In genomic region chr2:6403991-6404390, GRCm38 (mm10) we compare ENCODE assay signal across 15 mouse cellular contexts.
DNase-seq lines count a peak whose midpoint lies in the region; ATAC-seq and TF ChIP-seq lines count a peak whose summit lies in the region.
"Had no signal": no experiment of that assay in that cellular context is flagged by ENCODE, and none has a peak within 500 bp of the region (broad histone marks: within the 10 kb centered on the region; RNA-seq: fewer than 3 reads in every experiment).

No protein-coding gene starts in this region.

- WGBS in hindbrain, embryonic 10.5 days: 59% methylated on average over 3 of the region's 3 CpGs
- WGBS in hindbrain, embryonic 14.5 days: 38% methylated on average over 3 of the region's 3 CpGs
- 65% methylated on average over 3 of the region's 3 CpGs for WGBS in midbrain, embryonic 11.5 days
- WGBS in midbrain, postnatal 0 days: 37% methylated on average over 3 of the region's 3 CpGs
- WGBS in limb, embryonic 12.5 days: 61% methylated on average over 3 of the region's 3 CpGs
- WGBS in neural tube, embryonic 15.5 days: 44% methylated on average over 3 of the region's 3 CpGs

- DNase-seq in hindbrain, embryonic 10.5 days (ENCODE audit: low spot score): no peak
- no peak for DNase-seq in hindbrain, embryonic 14.5 days (ENCODE audit: low spot score)
- no peak for DNase-seq in midbrain, embryonic 11.5 days (ENCODE audit: low spot score, missing footprints)
- no peak for DNase-seq in midbrain, postnatal 0 days (ENCODE audit: low spot score)
- no peak for DNase-seq in left cerebral cortex, postnatal 14 days (ENCODE audit: low spot score in 2 of 2)
- DNase-seq: adrenal gland, postnatal 36 days; cerebellum, adult 9-11 months; gastrocnemius, postnatal 14 days; thymus, postnatal 36 days had no signal

- no peak overlapping the region for H3K4me3 ChIP-seq in hindbrain, embryonic 10.5 days
- H3K4me3 ChIP-seq in hindbrain, embryonic 14.5 days (replicated peaks; ENCODE audit: low read length): no peak overlapping the region
- no peak overlapping the region for H3K4me3 ChIP-seq in midbrain, embryonic 11.5 days (ENCODE audit: low read depth, low read length)
- no peak overlapping the region for H3K4me3 ChIP-seq in midbrain, postnatal 0 days (ENCODE audit: low read depth, low read length)
- H3K4me3 ChIP-seq in limb, embryonic 12.5 days (replicated peaks): no peak overlapping the region
- H3K4me3 ChIP-seq in neural tube, embryonic 15.5 days (replicated peaks): no peak overlapping the region
- H3K4me3 ChIP-seq: heart, embryonic 15.5 days; kidney, embryonic 15.5 days; lung, embryonic 15.5 days had no signal

- H3K9ac ChIP-seq in hindbrain, embryonic 14.5 days: no peak overlapping the region
- H3K9ac ChIP-seq in midbrain, embryonic 11.5 days (ENCODE audit: low read length): no peak overlapping the region
- H3K9ac ChIP-seq in midbrain, postnatal 0 days (replicated peaks; ENCODE audit: low read length, poor library complexity, severe bottlenecking): no peak overlapping the region
- H3K9ac ChIP-seq in limb, embryonic 12.5 days (replicated peaks): no peak overlapping the region
- no peak overlapping the region for H3K9ac ChIP-seq in neural tube, embryonic 15.5 days (replicated peaks)
- H3K9ac ChIP-seq: heart, embryonic 15.5 days; kidney, embryonic 15.5 days; lung, embryonic 15.5 days had no signal

- peaks cover 8% of the 10 kb centered on the region for H3K36me3 ChIP-seq in hindbrain, embryonic 10.5 days
- no peaks in the 10 kb centered on the region; the same call in 1 of the 2 replicates for H3K36me3 ChIP-seq in hindbrain, embryonic 14.5 days (replicated peaks; ENCODE audit: control insufficient read depth, insufficient read depth)
- H3K36me3 ChIP-seq in midbrain, embryonic 11.5 days (ENCODE audit: control insufficient read depth, insufficient read depth, low read length): no peaks in the 10 kb centered on the region
- no peaks in the 10 kb centered on the region for H3K36me3 ChIP-seq in midbrain, postnatal 0 days (ENCODE audit: insufficient read depth, low read length)
- H3K36me3 ChIP-seq in limb, embryonic 12.5 days: peaks cover 7% of the 10 kb centered on the region; the same call in 1 of the 2 replicates
- H3K36me3 ChIP-seq in neural tube, embryonic 15.5 days: no peaks in the 10 kb centered on the region
- H3K36me3 ChIP-seq: heart, embryonic 15.5 days; lung, embryonic 15.5 days had no signal

- H3K4me2 ChIP-seq in hindbrain, embryonic 14.5 days (replicated peaks): no peak overlapping the region
- H3K4me2 ChIP-seq in midbrain, embryonic 11.5 days: no peak overlapping the region
- no peak overlapping the region for H3K4me2 ChIP-seq in midbrain, postnatal 0 days (ENCODE audit: low read depth, low read length, poor library complexity, severe bottlenecking)
- H3K4me2 ChIP-seq in limb, embryonic 12.5 days: no peak overlapping the region
- no peak overlapping the region for H3K4me2 ChIP-seq in neural tube, embryonic 15.5 days
- H3K4me2 ChIP-seq: heart, embryonic 15.5 days; kidney, embryonic 15.5 days; lung, embryonic 15.5 days had no signal

- intact Hi-C loops in left cerebral cortex, postnatal 14 days (cut with DNase I): loop anchor here (2.0 kb wide), 3 partner anchors 81 to 211 kb away; partner anchors contain the start of gene Usp6nl

- ATAC-seq in hindbrain, embryonic 14.5 days (ENCODE audit: low FRiP score): no peak; the same call in 1 of the 2 replicates
- peak; percentile 22; the same call in 1 of the 2 replicates for ATAC-seq in midbrain, embryonic 11.5 days (ENCODE audit: low FRiP score)
- no peak for ATAC-seq in midbrain, postnatal 0 days (ENCODE audit: low FRiP score)
- ATAC-seq in limb, embryonic 12.5 days (ENCODE audit: insufficient number of reproducible peaks, insufficient read depth, low FRiP score, low TSS enrichment, low read depth): no peak
- no peak for ATAC-seq in neural tube, embryonic 15.5 days (ENCODE audit: low FRiP score)
- no peak for ATAC-seq in erythroblast, adult 5-6 weeks (replicated peaks; ENCODE audit: low FRiP score, poor library complexity, severe bottlenecking)

- H3K27ac ChIP-seq in hindbrain, embryonic 10.5 days: peak overlapping the region; percentile 68
- no peak overlapping the region for H3K27ac ChIP-seq in hindbrain, embryonic 14.5 days
- H3K27ac ChIP-seq in midbrain, embryonic 11.5 days (ENCODE audit: low read depth, low read length): no peak overlapping the region
- H3K27ac ChIP-seq in midbrain, postnatal 0 days (ENCODE audit: low read depth, low read length): no peak overlapping the region
- H3K27ac ChIP-seq in limb, embryonic 12.5 days: 0 out of 2 replicates have a peak overlapping the region, but pooled peaks have one; percentile 35
- 0 out of 2 replicates have a peak overlapping the region, but pooled peaks have one; percentile 28 for H3K27ac ChIP-seq in neural tube, embryonic 15.5 days (replicated peaks)
- H3K27ac ChIP-seq: heart, embryonic 15.5 days had no signal

- no peaks in the 10 kb centered on the region for H3K9me3 ChIP-seq in hindbrain, embryonic 10.5 days
- H3K9me3 ChIP-seq in hindbrain, embryonic 14.5 days (ENCODE audit: control insufficient read depth, low read length): no peaks in the 10 kb centered on the region
- no peaks in the 10 kb centered on the region for H3K9me3 ChIP-seq in midbrain, embryonic 11.5 days (ENCODE audit: control insufficient read depth, low read length)
- no peaks in the 10 kb centered on the region for H3K9me3 ChIP-seq in midbrain, postnatal 0 days (ENCODE audit: low read length)
- H3K9me3 ChIP-seq in limb, embryonic 12.5 days: no peaks in the 10 kb centered on the region
- H3K9me3 ChIP-seq in neural tube, embryonic 15.5 days (replicated peaks): no peaks in the 10 kb centered on the region
- H3K9me3 ChIP-seq: heart, embryonic 15.5 days; kidney, embryonic 15.5 days; lung, embryonic 15.5 days had no signal

- peaks cover 35% of the 10 kb centered on the region for H3K4me1 ChIP-seq in hindbrain, embryonic 10.5 days (replicated peaks)
- H3K4me1 ChIP-seq in hindbrain, embryonic 14.5 days (replicated peaks; ENCODE audit: control insufficient read depth, insufficient read depth, low read length): peaks cover 16% of the 10 kb centered on the region
- H3K4me1 ChIP-seq in midbrain, embryonic 11.5 days (ENCODE audit: control insufficient read depth, insufficient read depth, low read length): peaks cover 14% of the 10 kb centered on the region
- H3K4me1 ChIP-seq in midbrain, postnatal 0 days (ENCODE audit: insufficient read depth, low read length): no peaks in the 10 kb centered on the region
- H3K4me1 ChIP-seq in limb, embryonic 12.5 days (replicated peaks): peaks cover 25% of the 10 kb centered on the region
- peaks cover 21% of the 10 kb centered on the region for H3K4me1 ChIP-seq in neural tube, embryonic 15.5 days

- no peaks in the 10 kb centered on the region for H3K27me3 ChIP-seq in hindbrain, embryonic 10.5 days (ENCODE audit: insufficient read depth, poor library complexity, severe bottlenecking)
- H3K27me3 ChIP-seq in hindbrain, embryonic 14.5 days (ENCODE audit: control insufficient read depth, insufficient read depth, low read length): no peaks in the 10 kb centered on the region
- no peaks in the 10 kb centered on the region for H3K27me3 ChIP-seq in midbrain, embryonic 11.5 days (ENCODE audit: control insufficient read depth, insufficient read depth, low read length)
- H3K27me3 ChIP-seq in midbrain, postnatal 0 days (ENCODE audit: insufficient read depth, low read length): no peaks in the 10 kb centered on the region
- H3K27me3 ChIP-seq in limb, embryonic 12.5 days: no peaks in the 10 kb centered on the region
- no peaks in the 10 kb centered on the region for H3K27me3 ChIP-seq in neural tube, embryonic 15.5 days (replicated peaks)
- H3K27me3 ChIP-seq: heart, embryonic 15.5 days; kidney, embryonic 15.5 days; lung, embryonic 15.5 days had no signal

- no peak for TF ChIP-seq CTCF in midbrain, postnatal 0 days (IDR thresholded peaks at IDR 0.05)

Comparison
In these comparisons a context has a peak if more than half of its experiments do, and no peak if none do; other contexts are left out.
1. H3K27ac ChIP-seq: peak in hindbrain, embryonic 10.5 days (single experiment), limb, embryonic 12.5 days (single experiment) and neural tube, embryonic 15.5 days (single experiment); none in hindbrain, embryonic 14.5 days (single experiment), midbrain, embryonic 11.5 days (single experiment) and midbrain, postnatal 0 days (single experiment).